Mouse (Mus musculus) forebrain, postnatal 0 days (tissue): ENCODE results near the gene Psmc5. TPM values are rescaled to one million over a fixed set of nuclear protein-coding genes. Genes with fewer than 3 reads are reported as not detected.

Experiments used
- ATAC-seq: fragments of 200-750 bp; cut with Nextera tagmentation; 2 replicates; pipeline ENCODE4 v1.8.0; 2017; ENCODE audit warnings: mild to moderate bottlenecking, moderate library complexity
- DNase-seq: peaks from one replicate; pipeline ENCODE4 v3.0.0-alpha.2; 2015
- H3K27ac ChIP-seq: fragments of 300-500 bp; sonication (generic); 2 replicates; pipeline ENCODE4 v1.5.1; 2014; ENCODE audit warnings: low read depth, mild to moderate bottlenecking, antibody characterized with exemption, low read length, moderate library complexity, mixed read lengths
- H3K27me3 ChIP-seq: fragments of 300-500 bp; sonication (generic); 2 replicates; pipeline ENCODE4 v1.6.1; 2014; ENCODE audit warnings: mild to moderate bottlenecking, low read length, mixed read lengths; ENCODE audit not compliant: insufficient read depth
- H3K36me3 ChIP-seq: fragments of 300-500 bp; sonication (generic); 2 replicates; pipeline ENCODE4 v1.6.1; 2014; ENCODE audit warnings: mild to moderate bottlenecking, moderate library complexity; ENCODE audit not compliant: insufficient read depth
- H3K4me1 ChIP-seq: fragments of 300-500 bp; sonication (generic); 2 replicates; pipeline ENCODE4 v1.6.1; 2014; ENCODE audit warnings: antibody characterized with exemption; ENCODE audit not compliant: insufficient read depth
- H3K4me2 ChIP-seq: fragments of 300-500 bp; sonication (generic); 2 replicates; pipeline ENCODE4 v1.6.1; 2014; ENCODE audit warnings: low read depth, mild to moderate bottlenecking, moderate library complexity
- H3K4me3 ChIP-seq: fragments of 300-500 bp; sonication (generic); 2 replicates; pipeline ENCODE4 v1.5.1; 2014; ENCODE audit warnings: low read depth, low read length, mixed read lengths
- H3K9ac ChIP-seq: fragments of 300-500 bp; sonication (generic); 2 replicates; pipeline ENCODE4 v1.6.1; 2014; ENCODE audit warnings: mild to moderate bottlenecking
- H3K9me3 ChIP-seq: fragments of 300-500 bp; sonication (generic); 2 replicates; pipeline ENCODE4 v1.6.1; 2016; ENCODE audit warnings: low read length
- CTCF ChIP-seq: sonication (generic); IDR thresholded peaks from 2 replicates; pipeline ENCODE4 v1.5.1; 2016; ENCODE audit warnings: antibody characterized with exemption, control low read depth, low read depth
- WGBS: fragments of 180-500 bp; shearing (Covaris S2); extraction: QIAGEN DNeasy Blood & Tissue Kit; methylation state at CpG from one replicate; pipeline ENCODE4 v1.1.7; 2014; 5-methylcytosine and 5-hydroxymethylcytosine counted together
- polyA plus RNA-seq: library from polyadenylated mRNA; unstranded; fragments of >200 nt; fragmentation: Nextera tagmentation; extraction: Ambion mirVana; gene quantifications from 2 replicates; pipeline ENCODE4 v1.2.1, GENCODE M21; 2015
- total RNA-seq: library from RNA; depleted of rRNA; stranded (reverse); fragments of >200 nt; gene quantifications from 2 replicates; pipeline ENCODE4 v1.2.3, GENCODE M21; 2014

The Psmc5 gene
- total and polyA plus RNA-seq, 2 experiments from 2014 or later: 108 to 270 TPM

- no peaks in the 10 kb centered on the region for H3K9me3 ChIP-seq
- H3K27ac ChIP-seq: no peak overlapping the region
- WGBS: 55% methylated on average over 11 of the region's 11 CpGs
- ATAC-seq: no peak
- H3K4me3 ChIP-seq: no peak overlapping the region
- no peak for TF ChIP-seq CTCF
- no peak overlapping the region for H3K4me2 ChIP-seq
- H3K4me1 ChIP-seq: no peaks in the 10 kb centered on the region
- H3K27me3 ChIP-seq: no peaks in the 10 kb centered on the region
- DNase-seq: peak; percentile 54
- no peak overlapping the region for H3K9ac ChIP-seq
- H3K36me3 ChIP-seq: no peaks in the 10 kb centered on the region
Measured at GRCm38 (mm10) chr11:106286987-106287386, 31.0 kb downstream of the Psmc5 start.

- TF ChIP-seq CTCF: peak; percentile 48
- H3K36me3 ChIP-seq: no peaks in the 10 kb centered on the region
- H3K9ac ChIP-seq: no peak overlapping the region
- no peak overlapping the region for H3K4me3 ChIP-seq
- DNase-seq: no peak
- no peaks in the 10 kb centered on the region for H3K27me3 ChIP-seq
- H3K27ac ChIP-seq: no peak overlapping the region
- 55% methylated on average over 8 of the region's 8 CpGs for WGBS
- ATAC-seq: no peak
- H3K4me2 ChIP-seq: no peak overlapping the region
- H3K4me1 ChIP-seq: no peaks in the 10 kb centered on the region
- no peaks in the 10 kb centered on the region for H3K9me3 ChIP-seq
Measured at GRCm38 (mm10) chr11:106289369-106289768, 33.4 kb downstream of the Psmc5 start.

- 94% methylated on average over 5 of the region's 5 CpGs for WGBS
- Histone ChIP-seq H3K27ac (no peak overlapping the region), H3K4me1 (no peaks in the 10 kb centered on the region), H3K9ac (no peak overlapping the region), H3K4me2 (no peak overlapping the region), H3K36me3 (no peaks in the 10 kb centered on the region), H3K27me3 (no peaks in the 10 kb centered on the region), H3K4me3 (no peak overlapping the region), H3K9me3 (no peaks in the 10 kb centered on the region)
- DNase-seq (no peak), ATAC-seq (no peak)
- TF ChIP-seq CTCF: no peak
Measured at GRCm38 (mm10) chr11:106290376-106290775, 34.4 kb downstream of the Psmc5 start.

- Histone ChIP-seq H3K27ac (no peak overlapping the region), H3K9ac (no peak overlapping the region), H3K36me3 (no peaks in the 10 kb centered on the region), H3K27me3 (no peaks in the 10 kb centered on the region), H3K4me3 (no peak overlapping the region), H3K4me1 (no peaks in the 10 kb centered on the region), H3K4me2 (no peak overlapping the region), H3K9me3 (no peaks in the 10 kb centered on the region)
- no peak for TF ChIP-seq CTCF
- ATAC-seq (no peak), DNase-seq (no peak)
- 80% methylated on average over 2 of the region's 2 CpGs for WGBS
Measured at GRCm38 (mm10) chr11:106291861-106292260, 35.9 kb downstream of the Psmc5 start.

GRCm38 (mm10) chr11:106301765-106302164, 45.8 kb downstream of the Psmc5 start, which contains the start of gene Gh:
Gene Gh (minus strand): TSS chr11:106301865.
- H3K4me3 ChIP-seq: no peak within 1 kb of the TSS
- no peak for ATAC-seq

GRCm38 (mm10) chr11:106302634-106303033, 46.7 kb downstream of the Psmc5 start:
- WGBS: 22% methylated on average over 2 of the region's 2 CpGs
- H3K27ac ChIP-seq: no peak overlapping the region
- H3K4me1 ChIP-seq: no peaks in the 10 kb centered on the region

More at GRCm38 (mm10) chr11:106301765-106302164, 45.8 kb downstream of the Psmc5 start, which contains the start of gene Gh:
- H3K4me2 ChIP-seq: no peak within 1 kb of the TSS
- H3K9ac ChIP-seq: no peak within 1 kb of the TSS
- WGBS: 85% methylated on average over 9 of the region's 9 CpGs
- H3K27ac ChIP-seq: no peak within 1 kb of the TSS
- TF ChIP-seq CTCF: no peak
- H3K9me3 ChIP-seq: no peaks in the 10 kb centered on the region
- H3K27me3 ChIP-seq: no peaks in the 10 kb centered on the region
- no peaks in the 10 kb centered on the region for H3K36me3 ChIP-seq
- H3K4me1 ChIP-seq: no peaks in the 10 kb centered on the region
- no peak for DNase-seq

GRCm38 (mm10) chr11:106305348-106306064, 49.6 kb downstream of the Psmc5 start:
- ATAC-seq (no peak), DNase-seq (no peak)
- Histone ChIP-seq H3K27me3 (no peaks in the 10 kb centered on the region), H3K9ac (no peak overlapping the region), H3K9me3 (no peaks in the 10 kb centered on the region), H3K4me2 (no peak overlapping the region), H3K4me3 (no peak overlapping the region), H3K27ac (no peak overlapping the region), H3K4me1 (no peaks in the 10 kb centered on the region), H3K36me3 (no peaks in the 10 kb centered on the region)
- 83% methylated on average over 10 of the region's 10 CpGs for WGBS
- TF ChIP-seq CTCF: no peak

More at GRCm38 (mm10) chr11:106302634-106303033, 46.7 kb downstream of the Psmc5 start:
- no peaks in the 10 kb centered on the region for H3K9me3 ChIP-seq
- H3K4me3 ChIP-seq: no peak overlapping the region
- H3K36me3 ChIP-seq: no peaks in the 10 kb centered on the region
- ATAC-seq: no peak
- no peak overlapping the region for H3K9ac ChIP-seq
- H3K27me3 ChIP-seq: no peaks in the 10 kb centered on the region
- H3K4me2 ChIP-seq: no peak overlapping the region
- TF ChIP-seq CTCF: peak; percentile 76
- DNase-seq: peak; percentile 57
